Mouse (Mus musculus): ENCODE measurements at regions not wholly inside any gene's neighbourhood (a gene's known extent, or its start where the extent isn't known, plus 50 kb on each side); places are given as distances from the start of the nearest gene placed in this dataset.

DNA sequence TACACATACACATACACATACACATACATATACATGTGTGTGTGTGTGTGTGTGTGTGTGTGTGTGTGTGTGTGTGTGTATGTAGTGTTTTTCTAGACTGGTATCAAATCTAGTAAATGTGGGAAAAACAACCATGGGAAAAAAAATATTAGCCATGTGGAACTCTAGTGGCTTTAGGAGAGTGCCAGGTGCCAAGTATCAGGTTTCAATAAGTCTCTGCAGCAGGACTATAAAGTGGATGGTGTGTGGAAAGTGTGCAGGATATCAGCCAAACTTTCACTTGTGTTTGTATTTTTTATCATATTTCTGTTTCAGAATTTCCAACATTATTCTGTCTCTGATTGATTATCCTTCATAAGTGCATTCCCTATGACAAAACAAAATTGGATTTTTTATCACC is 653.3 kb upstream of the Fam98a start:
- no peaks in the 10 kb centered on the region for H3K9me3 ChIP-seq (ENCODE audit: control insufficient read depth, low read length)

DNA sequence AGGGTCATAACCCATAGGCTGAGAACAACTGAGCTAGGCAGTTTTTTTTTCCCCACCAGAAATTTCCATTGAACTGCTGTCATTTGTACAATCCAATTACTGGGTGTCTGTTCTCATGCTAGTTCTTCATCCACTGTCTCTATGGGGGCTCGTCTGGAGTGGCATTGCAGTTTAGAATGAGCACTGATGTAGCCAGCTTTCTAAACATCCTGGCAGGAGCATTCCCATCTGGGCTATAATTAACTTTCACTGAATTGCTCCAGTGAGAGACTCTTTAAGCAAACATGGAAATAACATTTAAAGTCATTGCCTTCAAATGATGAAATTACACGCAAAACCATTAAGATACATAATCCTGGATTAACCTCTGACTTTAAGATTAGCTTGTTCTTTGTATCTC is 633.1 kb upstream of the Fam98a start:
- Histone ChIP-seq H3K4me2 (ENCODE audit: low read depth, low read length) (no peak overlapping the region), H3K9ac (replicated peaks; ENCODE audit: low read depth, low read length) (no peak overlapping the region), H3K4me1 (ENCODE audit: control insufficient read depth, insufficient read depth, low read length) (no peaks in the 10 kb centered on the region), H3K4me3 (ENCODE audit: low read depth, low read length) (no peak overlapping the region), H3K27me3 (ENCODE audit: control insufficient read depth, insufficient read depth, low read length) (no peaks in the 10 kb centered on the region), H3K27ac (ENCODE audit: low read depth, low read length) (no peak overlapping the region), H3K36me3 (ENCODE audit: control insufficient read depth, insufficient read depth, low read length) (no peaks in the 10 kb centered on the region), H3K9me3 (ENCODE audit: control insufficient read depth, low read length) (no peaks in the 10 kb centered on the region)
- 20% methylated on average over 2 of the region's 2 CpGs for WGBS
- peak; percentile 46; the same call in 1 of the 2 replicates for ATAC-seq (ENCODE audit: low read depth)

More for the DNA sequence above, 653.3 kb upstream of the Fam98a start:
- Histone ChIP-seq H3K36me3 (ENCODE audit: control insufficient read depth, insufficient read depth, low read length) (no peaks in the 10 kb centered on the region), H3K27ac (ENCODE audit: low read depth, low read length) (no peak overlapping the region), H3K27me3 (ENCODE audit: control insufficient read depth, insufficient read depth, low read length) (no peaks in the 10 kb centered on the region), H3K4me2 (ENCODE audit: low read depth, low read length) (no peak overlapping the region), H3K9ac (replicated peaks; ENCODE audit: low read depth, low read length) (no peak overlapping the region), H3K4me3 (ENCODE audit: low read depth, low read length) (no peak overlapping the region), H3K4me1 (ENCODE audit: control insufficient read depth, insufficient read depth, low read length) (no peaks in the 10 kb centered on the region)
- ATAC-seq (ENCODE audit: low read depth), result no peak

- H3K4me3 ChIP-seq (ENCODE audit: low read depth, low read length), result no peak overlapping the region
- no peak overlapping the region for H3K9ac ChIP-seq (replicated peaks; ENCODE audit: low read depth, low read length)
- H3K4me2 ChIP-seq (ENCODE audit: low read depth, low read length), result no peak overlapping the region
- no peak overlapping the region for H3K27ac ChIP-seq (ENCODE audit: low read depth, low read length)
- no peaks in the 10 kb centered on the region for H3K9me3 ChIP-seq (ENCODE audit: control insufficient read depth, low read length)
- H3K36me3 ChIP-seq (ENCODE audit: control insufficient read depth, insufficient read depth, low read length), result no peaks in the 10 kb centered on the region
- H3K27me3 ChIP-seq (ENCODE audit: control insufficient read depth, insufficient read depth, low read length), result no peaks in the 10 kb centered on the region
- peak; percentile 51; the same call in 1 of the 2 replicates for ATAC-seq (ENCODE audit: low read depth)
- H3K4me1 ChIP-seq (ENCODE audit: control insufficient read depth, insufficient read depth, low read length), result no peaks in the 10 kb centered on the region
Measured at GRCm38 (mm10) chr17:76136660-76137495, 585.1 kb upstream of the Fam98a start.

DNA sequence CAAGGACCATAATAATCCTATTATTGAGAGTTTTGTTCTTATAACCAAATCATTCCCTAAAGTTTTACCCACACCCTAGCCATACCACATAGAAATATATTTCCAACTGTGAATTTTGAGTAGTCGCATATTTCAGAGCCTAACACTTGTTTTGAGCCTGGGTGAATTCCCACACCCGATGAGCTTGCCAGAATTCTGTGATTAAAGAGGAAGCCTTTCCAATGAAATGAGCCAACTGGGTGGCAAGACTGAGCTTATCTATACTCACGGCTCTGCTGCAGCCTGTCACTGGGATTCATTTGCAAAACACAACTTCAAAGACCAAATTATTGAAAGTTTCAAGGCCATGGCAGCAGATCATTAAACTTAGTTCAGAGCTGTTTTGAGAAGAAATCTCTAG is 582.3 kb upstream of the Fam98a start:
- no peak overlapping the region for H3K4me2 ChIP-seq (ENCODE audit: low read depth, low read length)
- H3K27me3 ChIP-seq (ENCODE audit: control insufficient read depth, insufficient read depth, low read length), result no peaks in the 10 kb centered on the region
- 78% methylated on average over 3 of the region's 3 CpGs for WGBS
- H3K9me3 ChIP-seq (ENCODE audit: control insufficient read depth, low read length), result no peaks in the 10 kb centered on the region
- ATAC-seq (ENCODE audit: low read depth), result no peak
- H3K36me3 ChIP-seq (ENCODE audit: control insufficient read depth, insufficient read depth, low read length), result no peaks in the 10 kb centered on the region
- H3K4me3 ChIP-seq (ENCODE audit: low read depth, low read length), result no peak overlapping the region
- no peak overlapping the region for H3K27ac ChIP-seq (ENCODE audit: low read depth, low read length)
- no peak overlapping the region for H3K9ac ChIP-seq (replicated peaks; ENCODE audit: low read depth, low read length)
- H3K4me1 ChIP-seq (ENCODE audit: control insufficient read depth, insufficient read depth, low read length), result no peaks in the 10 kb centered on the region

- no peaks in the 10 kb centered on the region for H3K36me3 ChIP-seq (ENCODE audit: control insufficient read depth, insufficient read depth, low read length)
- H3K9ac ChIP-seq (replicated peaks; ENCODE audit: low read depth, low read length), result no peak overlapping the region
- no peak overlapping the region for H3K4me2 ChIP-seq (ENCODE audit: low read depth, low read length)
- H3K4me1 ChIP-seq (ENCODE audit: control insufficient read depth, insufficient read depth, low read length), result no peaks in the 10 kb centered on the region
- H3K27ac ChIP-seq (ENCODE audit: low read depth, low read length), result no peak overlapping the region
- H3K27me3 ChIP-seq (ENCODE audit: control insufficient read depth, insufficient read depth, low read length), result no peaks in the 10 kb centered on the region
- H3K4me3 ChIP-seq (ENCODE audit: low read depth, low read length), result no peak overlapping the region
- no peak for ATAC-seq (ENCODE audit: low read depth)
- no peaks in the 10 kb centered on the region for H3K9me3 ChIP-seq (ENCODE audit: control insufficient read depth, low read length)
- 71% methylated on average over 5 of the region's 5 CpGs for WGBS
Measured at GRCm38 (mm10) chr17:76125260-76125659, 573.5 kb upstream of the Fam98a start.

DNA sequence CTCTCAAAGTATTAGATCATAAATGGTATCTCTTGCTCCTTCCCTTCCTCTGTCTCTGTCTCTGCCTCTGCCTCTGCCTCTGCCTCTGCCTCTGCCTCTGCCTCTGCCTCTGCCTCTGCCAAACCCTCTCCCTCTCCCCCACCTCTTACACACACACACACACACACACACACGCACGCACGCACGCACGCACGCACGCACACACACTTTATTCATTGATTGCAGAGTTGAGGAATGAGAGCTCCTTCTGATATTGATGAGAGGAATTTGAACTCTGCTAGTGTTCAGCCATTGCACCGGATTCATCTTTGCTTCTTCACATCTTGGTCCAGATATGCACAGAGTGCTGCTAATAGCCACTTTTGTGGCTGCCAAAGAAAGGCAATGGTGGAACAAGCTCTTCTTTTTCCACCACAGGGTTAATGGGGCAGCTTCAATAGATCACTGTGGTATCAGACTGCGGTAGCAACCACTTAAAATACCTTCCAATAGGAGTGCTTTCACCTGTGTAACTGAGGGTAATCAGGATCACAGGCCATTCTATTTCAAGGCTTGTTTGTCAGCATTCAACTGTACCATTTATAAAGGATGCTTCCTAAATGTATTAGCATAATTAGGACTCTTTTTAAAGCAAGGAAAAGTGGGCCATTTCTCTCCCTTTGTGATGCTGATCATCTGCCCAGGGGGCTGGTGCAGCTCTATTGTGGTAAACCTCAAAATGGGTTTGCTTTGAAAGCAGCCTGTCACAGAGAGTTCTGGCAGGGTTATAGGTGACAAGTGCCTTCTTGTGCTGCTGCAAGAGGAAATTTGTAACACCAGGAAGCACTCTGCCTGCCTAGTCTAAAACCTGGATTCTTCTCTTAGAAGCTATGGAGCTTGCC is 559.8 kb upstream of the Fam98a start:
- no peak overlapping the region for H3K4me3 ChIP-seq (ENCODE audit: low read depth, low read length)
- WGBS, result 49% methylated on average over 9 of the region's 9 CpGs
- ATAC-seq (ENCODE audit: low read depth), result peak; percentile 83; the same call in 1 of the 2 replicates
- no peak overlapping the region for H3K9ac ChIP-seq (replicated peaks; ENCODE audit: low read depth, low read length)
- H3K9me3 ChIP-seq (ENCODE audit: control insufficient read depth, low read length), result no peaks in the 10 kb centered on the region
- no peaks in the 10 kb centered on the region for H3K4me1 ChIP-seq (ENCODE audit: control insufficient read depth, insufficient read depth, low read length)
- H3K27ac ChIP-seq (ENCODE audit: low read depth, low read length), result no peak overlapping the region
- no peak overlapping the region for H3K4me2 ChIP-seq (ENCODE audit: low read depth, low read length)
- no peaks in the 10 kb centered on the region for H3K36me3 ChIP-seq (ENCODE audit: control insufficient read depth, insufficient read depth, low read length)
- peaks cover 16% of the 10 kb centered on the region for H3K27me3 ChIP-seq (ENCODE audit: control insufficient read depth, insufficient read depth, low read length)

- Histone ChIP-seq H3K36me3 (ENCODE audit: control insufficient read depth, insufficient read depth, low read length) (no peaks in the 10 kb centered on the region), H3K27ac (ENCODE audit: low read depth, low read length) (no peak overlapping the region), H3K9me3 (ENCODE audit: control insufficient read depth, low read length) (no peaks in the 10 kb centered on the region), H3K9ac (replicated peaks; ENCODE audit: low read depth, low read length) (no peak overlapping the region), H3K4me3 (ENCODE audit: low read depth, low read length) (no peak overlapping the region), H3K27me3 (ENCODE audit: control insufficient read depth, insufficient read depth, low read length) (peaks cover 18% of the 10 kb centered on the region), H3K4me2 (ENCODE audit: low read depth, low read length) (no peak overlapping the region), H3K4me1 (ENCODE audit: control insufficient read depth, insufficient read depth, low read length) (no peaks in the 10 kb centered on the region)
- ATAC-seq (ENCODE audit: low read depth), result no peak
- WGBS, result 92% methylated on average over 1 of the region's 1 CpGs
Measured at GRCm38 (mm10) chr17:76110856-76111255, 559.1 kb upstream of the Fam98a start.

DNA sequence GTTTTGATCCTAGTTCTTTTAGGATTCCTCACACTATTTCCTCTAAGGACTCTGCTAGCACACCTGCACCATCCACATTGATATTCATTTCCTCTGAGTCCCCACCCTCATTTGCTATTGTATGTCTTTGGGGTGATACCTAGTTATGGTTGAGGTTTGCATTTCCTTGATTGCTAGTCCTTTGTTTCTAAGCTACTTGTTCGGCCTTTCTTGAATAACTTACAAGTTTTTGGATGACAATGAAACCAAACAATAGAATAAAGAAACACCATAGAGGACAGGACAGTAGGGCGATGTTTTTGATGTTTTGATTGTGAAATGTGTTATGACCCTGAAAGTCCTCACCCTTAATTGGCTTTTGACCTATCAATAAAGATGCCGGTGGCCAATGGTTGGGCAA is 531.8 kb upstream of the Fam98a start:
- Histone ChIP-seq H3K9me3 (ENCODE audit: control insufficient read depth, low read length) (no peaks in the 10 kb centered on the region), H3K9ac (replicated peaks; ENCODE audit: low read depth, low read length) (no peak overlapping the region), H3K27me3 (ENCODE audit: control insufficient read depth, insufficient read depth, low read length) (no peaks in the 10 kb centered on the region), H3K36me3 (ENCODE audit: control insufficient read depth, insufficient read depth, low read length) (no peaks in the 10 kb centered on the region), H3K27ac (ENCODE audit: low read depth, low read length) (no peak overlapping the region), H3K4me1 (ENCODE audit: control insufficient read depth, insufficient read depth, low read length) (no peaks in the 10 kb centered on the region), H3K4me3 (ENCODE audit: low read depth, low read length) (no peak overlapping the region), H3K4me2 (ENCODE audit: low read depth, low read length) (no peak overlapping the region)
- ATAC-seq (ENCODE audit: low read depth), result no peak
- 93% methylated on average over 3 of the region's 3 CpGs for WGBS

DNA sequence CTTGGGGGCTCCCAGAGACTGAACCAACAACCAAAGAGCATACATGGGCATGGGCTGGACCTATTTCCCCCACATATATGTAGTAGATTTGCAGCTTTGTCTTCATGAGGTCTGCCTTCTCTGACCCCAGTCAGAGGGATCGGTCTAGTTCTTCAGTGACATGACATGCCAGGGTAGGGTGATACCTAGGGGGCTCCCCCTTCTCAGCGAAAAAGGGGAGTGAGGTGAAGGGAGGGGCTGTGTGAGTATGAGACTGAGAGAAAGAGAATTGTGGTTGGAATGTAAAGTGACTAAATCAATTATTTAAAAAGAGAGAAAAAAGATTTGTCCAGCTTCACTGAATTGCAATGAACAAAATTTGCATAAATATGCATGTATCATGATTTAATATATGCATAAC is 530.0 kb upstream of the Fam98a start:
- Histone ChIP-seq H3K27ac (ENCODE audit: low read depth, low read length) (no peak overlapping the region), H3K9ac (replicated peaks; ENCODE audit: low read depth, low read length) (no peak overlapping the region), H3K4me1 (ENCODE audit: control insufficient read depth, insufficient read depth, low read length) (no peaks in the 10 kb centered on the region), H3K36me3 (ENCODE audit: control insufficient read depth, insufficient read depth, low read length) (no peaks in the 10 kb centered on the region), H3K4me3 (ENCODE audit: low read depth, low read length) (no peak overlapping the region), H3K4me2 (ENCODE audit: low read depth, low read length) (no peak overlapping the region), H3K9me3 (ENCODE audit: control insufficient read depth, low read length) (no peaks in the 10 kb centered on the region), H3K27me3 (ENCODE audit: control insufficient read depth, insufficient read depth, low read length) (no peaks in the 10 kb centered on the region)
- ATAC-seq (ENCODE audit: low read depth), result no peak
- 94% methylated on average over 2 of the region's 2 CpGs for WGBS
